Mouse (Mus musculus) gastrocnemius, postnatal 14 days (tissue): ENCODE measurements around the gene Fmo2. TPM values are rescaled to one million over a fixed set of nuclear protein-coding genes. Genes with fewer than 3 reads are reported as not detected.

Source experiments
- DNase-seq: peaks from one replicate; pipeline ENCODE4 v3.0.0; 2021; ENCODE audit warnings: mixed read lengths
- intact Hi-C: fragments of 180-260 bp; cut with DNase I; formaldehyde crosslinking; loops from one replicate; pipeline ENCODE4 v1.15.1; 2025; ENCODE audit warnings: low total_unique reads
- total RNA-seq, 2 experiments: library from RNA; stranded (reverse); gene quantifications; 2 replicates each; pipeline ENCODE4 v1.2.3; 2021

Fmo2 gene
- total RNA-seq, 2 experiments from 2014 or later: 3.9 to 7.8 TPM

GRCm38 (mm10) chr1:162901879-162902278, 3.4 kb upstream of the Fmo2 start:
- DNase-seq: no peak
- intact Hi-C loops: loop anchor here (10.0 kb wide), 1 partner anchor 153 kb away; no protein-coding TSS in a partner anchor

- DNase-seq: peak; percentile 62
- intact Hi-C loops: no loop called here
These were observed 2.6 kb downstream of the Fmo2 start for GRCm38 (mm10) chr1:162895900-162896299.

- intact Hi-C loops: no loop called here
- no peak for DNase-seq
These were observed 5.5 kb downstream of the Fmo2 start for GRCm38 (mm10) chr1:162893014-162893413.

GRCm38 (mm10) chr1:162891980-162892451, 6.5 kb downstream of the Fmo2 start:
- intact Hi-C loops: no loop called here
- no peak for DNase-seq

- no peak for DNase-seq
- intact Hi-C loops: no loop called here
These were observed 9.9 kb downstream of the Fmo2 start for GRCm38 (mm10) chr1:162888646-162889045.

GRCm38 (mm10) chr1:162887644-162888043, 10.9 kb downstream of the Fmo2 start:
- intact Hi-C loops: no loop called here
- DNase-seq: no peak

GRCm38 (mm10) chr1:162886138-162886816, 12.2 kb downstream of the Fmo2 start:
- intact Hi-C loops: no loop called here
- DNase-seq: no peak

GRCm38 (mm10) chr1:162882681-162883080, 15.8 kb downstream of the Fmo2 start:
- DNase-seq: no peak
- intact Hi-C loops: no loop called here

GRCm38 (mm10) chr1:162879595-162880369, 18.7 kb downstream of the Fmo2 start:
- intact Hi-C loops: no loop called here

GRCm38 (mm10) chr1:162875091-162875490, 23.4 kb downstream of the Fmo2 start:
- DNase-seq: no peak
- intact Hi-C loops: no loop called here

More at GRCm38 (mm10) chr1:162879595-162880369, 18.7 kb downstream of the Fmo2 start:
- DNase-seq: peak; percentile 64

- DNase-seq: no peak
- intact Hi-C loops: no loop called here
These were observed 26.7 kb downstream of the Fmo2 start for GRCm38 (mm10) chr1:162871701-162872311.

GRCm38 (mm10) chr1:162870978-162871377, 27.5 kb downstream of the Fmo2 start:
- intact Hi-C loops: no loop called here
- no peak for DNase-seq

GRCm38 (mm10) chr1:162867396-162867795, 31.1 kb downstream of the Fmo2 start:
- intact Hi-C loops: no loop called here
- DNase-seq: no peak

GRCm38 (mm10) chr1:162866280-162866681, 32.2 kb downstream of the Fmo2 start, which contains the start of gene Fmo1:
Gene Fmo1, minus strand, starts transcription at chr1:162866610.
- intact Hi-C loops: no loop called here
- DNase-seq: no peak

- intact Hi-C loops: no loop called here
These were observed 33.1 kb downstream of the Fmo2 start for GRCm38 (mm10) chr1:162865493-162865830.

GRCm38 (mm10) chr1:162864816-162865492, 33.6 kb downstream of the Fmo2 start:
- intact Hi-C loops: no loop called here
- no peak for DNase-seq

More at GRCm38 (mm10) chr1:162865493-162865830, 33.1 kb downstream of the Fmo2 start:
- DNase-seq: no peak

- intact Hi-C loops: no loop called here
These were observed 34.2 kb downstream of the Fmo2 start for GRCm38 (mm10) chr1:162864279-162864678.

GRCm38 (mm10) chr1:162863579-162863978, 34.9 kb downstream of the Fmo2 start:
- no peak for DNase-seq
- intact Hi-C loops: no loop called here

More at GRCm38 (mm10) chr1:162864279-162864678, 34.2 kb downstream of the Fmo2 start:
- no peak for DNase-seq

- DNase-seq: no peak
- intact Hi-C loops: no loop called here
These were observed 36.2 kb downstream of the Fmo2 start for GRCm38 (mm10) chr1:162862328-162862727.
